Mouse (Mus musculus): Measurements from ENCODE around the gene Snap25. TPM values are rescaled to one million over a fixed set of nuclear protein-coding genes. Genes with fewer than 3 reads are reported as not detected.

The Snap25 gene
- polyA plus RNA-seq, 1 experiment: 0.01 TPM

DNA sequence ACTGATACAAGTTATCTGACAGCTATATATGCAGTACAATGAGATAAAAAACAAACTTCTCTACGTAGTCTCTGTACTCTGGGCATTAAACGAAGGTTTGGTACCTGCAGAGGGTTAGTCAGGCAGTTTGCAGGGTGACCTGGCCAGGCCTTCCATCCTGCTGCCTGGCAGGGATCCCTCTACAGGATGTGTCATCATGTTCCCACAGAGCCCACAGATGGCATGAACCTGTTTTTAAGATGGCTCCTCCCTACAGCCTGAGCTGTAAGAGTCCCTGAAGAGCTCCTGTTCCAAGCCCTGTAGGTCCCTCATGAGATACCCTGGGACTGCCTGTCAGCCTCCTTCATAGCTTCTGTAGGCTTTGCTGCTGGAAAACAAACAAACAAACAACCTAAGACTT is 29.0 kb downstream of the Snap25 start:
- H3K36me3 ChIP-seq (ENCODE audit: control insufficient read depth): no peaks in the 10 kb centered on the region
- TF ChIP-seq GATA1 (IDR thresholded peaks at IDR 0.05; ENCODE audit: low read length) (no peak), TAL1 (IDR thresholded peaks at IDR 0.05; ENCODE audit: low read length) (no peak)
- no peaks in the 10 kb centered on the region for H3K4me1 ChIP-seq (ENCODE audit: control insufficient read depth)
- no peaks in the 10 kb centered on the region for H3K27me3 ChIP-seq (ENCODE audit: control insufficient read depth)
- no peak overlapping the region for H3K4me3 ChIP-seq (replicated peaks)
- H3K9me3 ChIP-seq (ENCODE audit: control insufficient read depth, low read length): 0 out of 2 replicates have a peak, but pooled peaks cover 2% of the 10 kb centered on the region

DNA sequence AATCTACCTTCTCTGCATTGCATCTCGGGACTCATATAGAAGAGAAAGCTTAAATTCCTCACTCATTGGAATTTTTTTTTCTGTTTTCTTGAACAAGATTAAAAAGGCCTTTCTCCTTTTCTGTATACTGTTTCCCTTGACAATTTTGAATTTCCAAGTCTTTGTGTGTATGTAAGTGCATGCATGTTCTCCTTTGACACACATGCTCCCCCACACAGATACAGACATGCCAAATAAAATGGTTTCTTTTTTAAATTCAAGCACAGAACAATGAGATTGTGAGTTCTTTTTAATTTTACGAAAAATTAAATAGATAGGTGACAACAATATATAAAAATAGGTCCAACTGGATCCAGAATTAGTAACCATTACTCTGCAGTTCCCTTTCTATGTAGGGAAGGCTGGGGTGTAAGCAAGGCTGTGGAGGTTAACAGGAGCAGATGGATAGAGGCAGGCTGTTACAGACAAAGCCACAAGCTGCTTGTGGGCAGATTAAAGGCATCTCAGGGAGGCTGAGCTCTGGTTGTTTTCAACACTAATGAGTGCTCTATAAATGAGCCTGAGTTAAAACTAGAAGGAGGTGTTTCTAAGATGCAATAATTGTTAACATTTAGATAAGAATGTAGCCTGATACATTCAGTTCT is 31.6 kb downstream of the Snap25 start:
- TF ChIP-seq TAL1 (IDR thresholded peaks at IDR 0.05; ENCODE audit: low read length) (no peak), GATA1 (IDR thresholded peaks at IDR 0.05; ENCODE audit: low read length) (no peak)
- Histone ChIP-seq H3K4me1 (ENCODE audit: control insufficient read depth) (no peaks in the 10 kb centered on the region), H3K36me3 (ENCODE audit: control insufficient read depth) (no peaks in the 10 kb centered on the region), H3K27me3 (ENCODE audit: control insufficient read depth) (no peaks in the 10 kb centered on the region), H3K9me3 (ENCODE audit: control insufficient read depth, low read length) (no peaks in the 10 kb centered on the region), H3K4me3 (replicated peaks) (no peak overlapping the region)

DNA sequence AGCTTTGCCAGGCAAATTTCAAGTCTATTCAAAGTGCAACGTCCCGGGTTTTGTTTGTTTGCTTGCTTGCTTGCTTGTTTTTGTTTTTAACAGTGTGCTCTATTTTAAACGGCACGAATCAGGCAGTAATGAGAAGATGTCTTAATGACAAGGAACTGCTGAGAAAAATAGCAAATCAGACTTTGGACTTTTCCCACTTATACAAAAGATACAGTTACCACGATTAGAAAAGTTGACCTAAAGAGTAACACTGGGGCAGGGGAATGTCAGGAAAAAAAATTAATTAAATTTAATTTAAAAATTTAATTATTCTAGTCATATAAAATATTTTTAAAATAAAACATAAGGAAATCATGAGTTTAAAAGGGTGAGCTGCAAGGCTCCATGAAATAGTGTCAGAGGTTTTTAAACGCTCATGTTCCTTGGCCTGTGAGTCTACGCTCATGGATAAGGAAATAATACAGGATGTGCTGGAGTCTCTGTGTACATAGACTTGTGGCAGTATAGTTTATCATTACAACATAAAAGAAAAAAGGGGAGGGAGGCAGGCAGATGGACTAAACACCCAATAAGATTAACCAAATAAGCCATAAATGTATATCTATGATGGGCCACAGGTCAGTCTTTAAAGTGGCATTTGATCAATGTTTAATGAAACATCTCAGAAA is 32.2 kb downstream of the Snap25 start:
- TF ChIP-seq TAL1 (IDR thresholded peaks at IDR 0.05; ENCODE audit: low read length): no peak
- TF ChIP-seq GATA1 (IDR thresholded peaks at IDR 0.05; ENCODE audit: low read length): no peak
- Histone ChIP-seq H3K27me3 (ENCODE audit: control insufficient read depth) (no peaks in the 10 kb centered on the region), H3K4me1 (ENCODE audit: control insufficient read depth) (no peaks in the 10 kb centered on the region), H3K4me3 (replicated peaks) (no peak overlapping the region), H3K9me3 (ENCODE audit: control insufficient read depth, low read length) (no peaks in the 10 kb centered on the region), H3K36me3 (ENCODE audit: control insufficient read depth) (no peaks in the 10 kb centered on the region)

DNA sequence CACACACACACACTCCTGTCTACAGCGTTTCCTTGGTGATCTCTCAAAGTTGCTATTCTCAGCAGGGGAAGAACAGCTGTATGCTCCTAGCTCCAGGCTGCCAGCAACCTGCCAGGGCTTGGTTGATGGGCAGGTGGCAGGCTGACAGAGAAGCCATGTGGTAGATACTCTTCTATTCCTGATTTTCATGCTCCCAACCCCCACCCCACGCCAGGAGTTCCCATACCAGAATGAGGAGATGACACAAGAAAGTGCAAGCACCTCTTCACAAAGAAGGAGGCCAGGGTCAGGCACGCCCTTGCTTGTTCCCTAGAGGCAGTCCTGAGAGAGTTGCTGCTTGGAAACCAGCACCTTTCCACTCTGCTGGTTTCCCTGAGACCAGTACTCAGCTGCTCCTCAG is 40.4 kb downstream of the Snap25 start:
- Histone ChIP-seq H3K4me3 (replicated peaks) (no peak overlapping the region), H3K27me3 (ENCODE audit: control insufficient read depth) (no peaks in the 10 kb centered on the region), H3K9me3 (ENCODE audit: control insufficient read depth, low read length) (no peaks in the 10 kb centered on the region), H3K4me1 (ENCODE audit: control insufficient read depth) (no peaks in the 10 kb centered on the region), H3K36me3 (ENCODE audit: control insufficient read depth) (no peaks in the 10 kb centered on the region)
- no peak for TF ChIP-seq GATA1 (IDR thresholded peaks at IDR 0.05; ENCODE audit: low read length)
- TF ChIP-seq TAL1 (IDR thresholded peaks at IDR 0.05; ENCODE audit: low read length): no peak

DNA sequence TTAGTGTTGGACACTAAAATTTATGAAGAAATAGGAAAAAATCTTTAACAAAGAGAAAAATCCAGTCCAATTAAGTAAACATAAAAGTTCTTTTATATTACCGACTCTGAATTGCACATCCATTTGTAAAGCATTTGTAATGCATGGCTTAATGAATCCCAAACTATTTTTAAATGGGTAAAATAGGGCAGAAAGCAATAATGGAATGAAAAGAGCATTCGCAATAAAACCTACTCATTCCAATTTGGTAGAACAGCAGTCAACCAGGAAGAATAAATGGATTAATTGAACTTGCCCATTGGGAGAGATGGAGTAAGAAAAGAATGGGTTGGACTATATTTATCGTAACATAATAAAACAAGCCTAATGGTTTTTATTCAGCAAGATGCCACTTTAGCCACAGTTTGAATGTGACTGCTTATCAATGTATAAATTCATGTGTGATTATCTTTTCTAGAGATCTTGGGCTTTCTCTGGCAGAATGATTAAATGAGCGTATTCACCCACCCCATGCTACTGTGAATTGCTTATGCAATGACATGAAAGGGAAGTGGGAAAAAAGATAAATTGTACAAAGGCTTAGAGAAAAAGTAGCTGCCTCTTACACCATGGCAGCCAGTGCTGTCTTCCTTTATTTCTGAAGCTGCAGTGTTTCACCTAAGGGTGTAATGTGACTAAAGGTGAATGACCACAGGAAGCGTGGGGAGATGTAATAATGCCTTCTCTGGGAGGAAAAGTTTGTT is 45.7 kb downstream of the Snap25 start:
- no peaks in the 10 kb centered on the region for H3K4me1 ChIP-seq (ENCODE audit: control insufficient read depth)
- TF ChIP-seq GATA1 (IDR thresholded peaks at IDR 0.05; ENCODE audit: low read length) (no peak), TAL1 (IDR thresholded peaks at IDR 0.05; ENCODE audit: low read length) (no peak)
- no peaks in the 10 kb centered on the region for H3K27me3 ChIP-seq (ENCODE audit: control insufficient read depth)

DNA sequence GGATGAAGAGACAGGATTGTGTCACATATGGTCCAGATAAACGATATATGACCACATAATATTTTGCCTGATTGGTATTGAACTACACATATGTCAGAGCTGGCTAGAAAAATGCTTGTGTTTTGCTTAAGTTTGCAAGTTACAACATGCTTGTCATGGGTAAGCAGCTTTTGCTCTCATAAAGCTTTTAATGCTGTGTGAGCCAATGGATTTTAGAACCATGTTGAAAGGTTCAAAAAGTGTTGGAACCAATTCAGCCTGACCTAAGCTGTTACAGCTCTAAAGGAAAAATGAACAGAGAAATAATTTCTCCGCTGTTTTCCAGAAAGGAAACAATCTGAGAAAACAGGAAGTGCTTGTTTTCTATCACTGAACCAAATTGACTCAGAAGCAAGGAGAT is 64.9 kb downstream of the Snap25 start:
- Histone ChIP-seq H3K4me1 (ENCODE audit: control insufficient read depth) (no peaks in the 10 kb centered on the region), H3K36me3 (ENCODE audit: control insufficient read depth) (no peaks in the 10 kb centered on the region), H3K4me3 (replicated peaks) (no peak overlapping the region), H3K9me3 (ENCODE audit: control insufficient read depth, low read length) (no peaks in the 10 kb centered on the region), H3K27me3 (ENCODE audit: control insufficient read depth) (no peaks in the 10 kb centered on the region)
- TF ChIP-seq GATA1 (IDR thresholded peaks at IDR 0.05; ENCODE audit: low read length) (no peak), TAL1 (IDR thresholded peaks at IDR 0.05; ENCODE audit: low read length) (no peak)

More for the DNA sequence above, 45.7 kb downstream of the Snap25 start:
- Histone ChIP-seq H3K9me3 (ENCODE audit: control insufficient read depth, low read length) (no peaks in the 10 kb centered on the region), H3K36me3 (ENCODE audit: control insufficient read depth) (no peaks in the 10 kb centered on the region), H3K4me3 (replicated peaks) (no peak overlapping the region)

DNA sequence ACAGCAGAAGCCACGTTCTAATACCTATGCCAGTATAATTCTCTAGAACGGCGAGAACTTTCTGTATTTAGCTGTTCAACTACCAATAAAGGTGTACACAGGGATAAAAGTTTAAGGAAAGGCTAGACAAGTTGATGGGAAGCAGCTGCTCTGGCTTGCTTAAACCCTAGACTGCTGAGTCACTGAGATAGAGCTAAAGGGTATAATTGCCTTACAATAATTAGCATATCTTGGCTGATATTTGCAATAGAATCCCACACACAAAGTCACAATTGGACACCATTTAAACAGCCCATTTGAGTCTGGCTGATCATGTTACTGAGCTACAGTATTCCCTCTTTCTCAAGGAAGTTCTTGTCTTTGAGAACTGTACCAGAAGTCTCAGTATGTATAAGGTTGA is 65.4 kb downstream of the Snap25 start:
- no peak overlapping the region for H3K4me3 ChIP-seq (replicated peaks)
- H3K27me3 ChIP-seq (ENCODE audit: control insufficient read depth): no peaks in the 10 kb centered on the region
- H3K9me3 ChIP-seq (ENCODE audit: control insufficient read depth, low read length): no peaks in the 10 kb centered on the region
- no peaks in the 10 kb centered on the region for H3K36me3 ChIP-seq (ENCODE audit: control insufficient read depth)
- H3K4me1 ChIP-seq (ENCODE audit: control insufficient read depth): no peaks in the 10 kb centered on the region
- TF ChIP-seq TAL1 (IDR thresholded peaks at IDR 0.05; ENCODE audit: low read length) (no peak), GATA1 (IDR thresholded peaks at IDR 0.05; ENCODE audit: low read length) (no peak)

DNA sequence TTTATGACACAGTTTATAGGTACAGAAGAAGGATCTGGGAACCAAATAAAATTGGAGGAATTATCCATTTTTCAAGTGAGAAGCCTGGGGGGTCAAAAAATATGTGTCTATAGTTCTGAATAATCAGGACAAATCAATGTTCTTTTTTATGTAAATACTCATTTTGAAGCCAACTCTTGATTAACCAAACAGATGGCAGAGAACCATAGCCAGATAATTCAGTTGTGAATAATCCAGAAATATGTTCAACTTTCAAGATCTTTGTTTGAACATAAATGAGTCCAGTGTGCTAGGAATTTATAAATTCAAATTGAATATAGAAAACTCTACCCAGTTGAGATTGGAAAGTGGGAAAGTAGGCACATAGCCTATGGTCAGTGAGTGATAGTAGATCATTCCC is 67.0 kb downstream of the Snap25 start:
- H3K27me3 ChIP-seq (ENCODE audit: control insufficient read depth): no peaks in the 10 kb centered on the region

DNA sequence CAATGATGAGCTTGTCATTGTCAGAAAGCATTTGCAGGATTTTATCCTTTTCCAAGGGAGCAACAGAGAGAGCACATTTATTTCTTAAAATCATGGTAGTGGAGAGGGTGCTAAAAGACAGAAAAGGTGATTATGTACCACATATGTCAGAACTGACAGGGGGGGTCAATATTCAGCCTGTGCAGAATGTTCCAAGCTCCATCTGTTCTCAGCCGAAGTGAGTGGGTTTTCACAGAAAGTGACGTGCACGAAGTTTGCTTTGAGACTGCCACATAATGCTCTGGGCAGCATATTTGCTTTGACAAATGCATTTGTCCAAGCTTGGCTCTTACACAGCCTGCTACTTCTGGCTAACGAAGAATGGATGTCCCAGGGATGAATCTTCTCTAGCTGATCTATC is 71.1 kb downstream of the Snap25 start:
- Histone ChIP-seq H3K27me3 (ENCODE audit: control insufficient read depth) (no peaks in the 10 kb centered on the region), H3K4me1 (ENCODE audit: control insufficient read depth) (no peaks in the 10 kb centered on the region), H3K9me3 (ENCODE audit: control insufficient read depth, low read length) (no peaks in the 10 kb centered on the region; the same call in 1 of the 2 replicates), H3K4me3 (replicated peaks) (no peak overlapping the region), H3K36me3 (ENCODE audit: control insufficient read depth) (no peaks in the 10 kb centered on the region)
- TF ChIP-seq GATA1 (IDR thresholded peaks at IDR 0.05; ENCODE audit: low read length) (no peak), TAL1 (IDR thresholded peaks at IDR 0.05; ENCODE audit: low read length) (no peak)

More for the DNA sequence above, 67.0 kb downstream of the Snap25 start:
- H3K36me3 ChIP-seq (ENCODE audit: control insufficient read depth): no peaks in the 10 kb centered on the region
- no peaks in the 10 kb centered on the region for H3K4me1 ChIP-seq (ENCODE audit: control insufficient read depth)
- TF ChIP-seq GATA1 (IDR thresholded peaks at IDR 0.05; ENCODE audit: low read length): no peak
- no peak for TF ChIP-seq TAL1 (IDR thresholded peaks at IDR 0.05; ENCODE audit: low read length)
- no peaks in the 10 kb centered on the region for H3K9me3 ChIP-seq (ENCODE audit: control insufficient read depth, low read length)
- no peak overlapping the region for H3K4me3 ChIP-seq (replicated peaks)

Measured in erythroblast, embryonic 14.5 days (primary cell).